Mouse (Mus musculus) MEL (cell line): Measurements from ENCODE around the gene Susd2. TPM values are rescaled to one million over a fixed set of nuclear protein-coding genes. Genes with fewer than 3 reads are reported as not detected.

Source experiments
- DNase-seq: peaks from one replicate; pipeline ENCODE4 v3.0.0; 2011; ENCODE audit warnings: low read depth, low spot score
- H3K27ac ChIP-seq: 2 replicates; pipeline ENCODE4 v1.5.1; 2012; ENCODE audit warnings: low read depth, mild to moderate bottlenecking, control low read depth, low read length, moderate library complexity; ENCODE audit not compliant: control insufficient read depth
- H3K27me3 ChIP-seq, 2 experiments: fragments of 150-350 bp in 1 of 2; sonication (generic) in 1 of 2; 2 replicates each; pipeline ENCODE4 v1.6.1; 2012; ENCODE audit warnings: low read length in 2 of 2, mild to moderate bottlenecking in 2 of 2, improper control_type of control experiment in 1 of 2, moderate library complexity in 1 of 2; ENCODE audit not compliant: insufficient read depth in 2 of 2, control insufficient read depth in 1 of 2
- H3K36me3 ChIP-seq, 2 experiments: 2 replicates each; pipeline ENCODE4 v1.6.1; 2012 to 2014; ENCODE audit warnings: low read length in 2 of 2, improper control_type of control experiment in 1 of 2, inconsistent platforms in 1 of 2, mild to moderate bottlenecking in 1 of 2; ENCODE audit not compliant: insufficient read depth in 2 of 2, control insufficient read depth in 1 of 2
- H3K4me1 ChIP-seq, 2 experiments: fragments of 150-350 bp in 1 of 2; sonication (generic) in 1 of 2; 2 replicates each; pipeline ENCODE4 v1.6.1; 2012; ENCODE audit warnings: low read length in 2 of 2, improper control_type of control experiment in 1 of 2, mild to moderate bottlenecking in 1 of 2; ENCODE audit not compliant: insufficient read depth in 2 of 2, control insufficient read depth in 1 of 2
- H3K4me3 ChIP-seq, 2 experiments: fragments of 150-350 bp in 1 of 2; sonication (generic) in 1 of 2; 2 replicates each; pipeline ENCODE4 v1.5.1; 2012; ENCODE audit warnings: low read depth in 2 of 2, low read length in 2 of 2, mild to moderate bottlenecking in 2 of 2, moderate library complexity in 2 of 2, control low read depth in 1 of 2, improper control_type of control experiment in 1 of 2; ENCODE audit not compliant: control insufficient read depth in 1 of 2, insufficient read depth in 1 of 2
- H3K79me2 ChIP-seq: 2 replicates; pipeline ENCODE4 v1.6.1; 2012; ENCODE audit warnings: mild to moderate bottlenecking, low read length, moderate library complexity; ENCODE audit not compliant: control insufficient read depth, poor library complexity, insufficient read depth
- H3K9ac ChIP-seq: 2 replicates; pipeline ENCODE4 v1.6.1; 2012; ENCODE audit warnings: low read depth, mild to moderate bottlenecking, control low read depth, low read length, moderate library complexity; ENCODE audit not compliant: control insufficient read depth, poor library complexity, severe bottlenecking
- H3K9me3 ChIP-seq: fragments of 150-350 bp; sonication (generic); replicated peaks from 2 replicates; pipeline ENCODE4 v1.6.1; 2012; ENCODE audit warnings: mild to moderate bottlenecking, low read length, improper control_type of control experiment, moderate library complexity; ENCODE audit not compliant: insufficient read depth
- CHD1 ChIP-seq: IDR thresholded peaks from 2 replicates; pipeline ENCODE4 v1.6.1; 2012; ENCODE audit warnings: low read depth, mild to moderate bottlenecking, inconsistent platforms, low read length, improper control_type of control experiment
- CTCF ChIP-seq, 3 experiments: IDR thresholded peaks in 2 of 3; conservative IDR thresholded peaks in 1 of 3; 2 replicates each; pipeline ENCODE4 v1.5.1; 2011 to 2012; ENCODE audit warnings: low read length in 3 of 3, low read depth in 2 of 3, mild to moderate bottlenecking in 2 of 3, improper control_type of control experiment in 1 of 3, inconsistent platforms in 1 of 3, mixed read lengths in 1 of 3, moderate library complexity in 1 of 3; ENCODE audit not compliant: control insufficient read depth in 1 of 3, insufficient read depth in 1 of 3, poor library complexity in 1 of 3, severe bottlenecking in 1 of 3
- ELF1 ChIP-seq: IDR thresholded peaks from 2 replicates; pipeline ENCODE4 v1.6.1; 2014; ENCODE audit warnings: low read depth, mild to moderate bottlenecking, inconsistent platforms, low read length, improper control_type of control experiment, moderate library complexity
- EP300 ChIP-seq, 2 experiments: IDR thresholded peaks; 2 replicates each; pipeline ENCODE4 v1.6.1; 2011; ENCODE audit warnings: improper control_type of control experiment in 2 of 2, low read length in 2 of 2, low read depth in 1 of 2, mild to moderate bottlenecking in 1 of 2
- ETS1 ChIP-seq: IDR thresholded peaks from 2 replicates; pipeline ENCODE4 v1.6.1; 2012; ENCODE audit warnings: low read depth, mild to moderate bottlenecking, inconsistent platforms, low read length, improper control_type of control experiment, moderate library complexity
- GABPA ChIP-seq: IDR thresholded peaks from 2 replicates; pipeline ENCODE4 v1.6.1; 2012; ENCODE audit warnings: low read depth, mild to moderate bottlenecking, inconsistent platforms, low read length, improper control_type of control experiment, moderate library complexity
- GATA1 ChIP-seq: IDR thresholded peaks from 2 replicates; pipeline ENCODE4 v1.6.1; 2011; ENCODE audit warnings: low read depth, low read length, improper control_type of control experiment
- KAT2A ChIP-seq: conservative IDR thresholded peaks from 2 replicates; pipeline ENCODE4 v1.6.1; 2012; ENCODE audit warnings: low read depth, low read length, improper control_type of control experiment, inconsistent platforms
- MAFK ChIP-seq: IDR thresholded peaks from 2 replicates; pipeline ENCODE4 v1.6.1; 2011; ENCODE audit warnings: low read depth, mild to moderate bottlenecking, low read length, improper control_type of control experiment, borderline replicate concordance
- MAX ChIP-seq: IDR thresholded peaks from 2 replicates; pipeline ENCODE4 v1.6.1; 2011; ENCODE audit warnings: low read length, improper control_type of control experiment
- MEF2A ChIP-seq: IDR thresholded peaks from 2 replicates; pipeline ENCODE4 v1.6.1; 2014; ENCODE audit warnings: low read depth, mild to moderate bottlenecking, inconsistent platforms, low read length, improper control_type of control experiment; ENCODE audit not compliant: poor library complexity, insufficient replicate concordance, severe bottlenecking; ENCODE audit errors: extremely low read depth
- MYB ChIP-seq: IDR thresholded peaks from 2 replicates; pipeline ENCODE4 v1.6.1; 2011; ENCODE audit warnings: mild to moderate bottlenecking, low read depth, low read length, improper control_type of control experiment
- MYC ChIP-seq: IDR thresholded peaks from 2 replicates; pipeline ENCODE4 v1.6.1; 2011; ENCODE audit warnings: low read depth, mild to moderate bottlenecking, low read length, improper control_type of control experiment, moderate library complexity
- NELFE ChIP-seq: IDR thresholded peaks from 2 replicates; pipeline ENCODE4 v1.6.1; 2011; ENCODE audit warnings: low read depth, low read length, improper control_type of control experiment
- NRF1 ChIP-seq: IDR thresholded peaks from 2 replicates; pipeline ENCODE4 v1.6.1; 2014; ENCODE audit warnings: low read depth, mild to moderate bottlenecking, inconsistent platforms, low read length, improper control_type of control experiment, moderate library complexity; ENCODE audit not compliant: poor library complexity, insufficient read depth, severe bottlenecking
- POLR2A ChIP-seq, 2 experiments: IDR thresholded peaks; 2 replicates each; pipeline ENCODE4 v1.6.1; 2011 to 2012; ENCODE audit warnings: low read length in 2 of 2, mild to moderate bottlenecking in 2 of 2, control low read depth in 1 of 2, improper control_type of control experiment in 1 of 2, low read depth in 1 of 2, moderate library complexity in 1 of 2; ENCODE audit not compliant: control insufficient read depth in 1 of 2, insufficient read depth in 1 of 2, poor library complexity in 1 of 2
- POLR2AphosphoS2 ChIP-seq: IDR thresholded peaks from 2 replicates; pipeline ENCODE4 v1.6.1; 2011; ENCODE audit warnings: low read length, improper control_type of control experiment
- POLR2AphosphoS5 ChIP-seq: IDR thresholded peaks from 2 replicates; pipeline ENCODE4 v1.6.1; 2012; ENCODE audit warnings: low read depth, borderline replicate concordance, mild to moderate bottlenecking, inconsistent platforms, low read length, moderate library complexity, mixed read lengths
- SIN3A ChIP-seq: IDR thresholded peaks from 2 replicates; pipeline ENCODE4 v1.6.1; 2012; ENCODE audit warnings: low read length, improper control_type of control experiment, inconsistent platforms
- SMC3 ChIP-seq: IDR thresholded peaks from 2 replicates; pipeline ENCODE4 v1.6.1; 2011; ENCODE audit warnings: low read depth, low read length, improper control_type of control experiment
- ZC3H11A ChIP-seq: IDR thresholded peaks from 2 replicates; pipeline ENCODE4 v1.6.1; 2012; ENCODE audit warnings: low read depth, mild to moderate bottlenecking, inconsistent platforms, low read length, improper control_type of control experiment
- polyA plus RNA-seq, 2 experiments: library from polyadenylated mRNA; stranded (reverse) in 1 of 2; unstranded in 1 of 2; fragments of >175 nt in 1 of 2; fragments of >200 nt in 1 of 2; gene quantifications; 2 replicates each; pipeline versions ENCODE4 v1.2.1 to v1.2.4; 2012; ENCODE audit warnings: low replicate concordance in 2 of 2, low read depth in 1 of 2; ENCODE audit not compliant: insufficient read length in 2 of 2, insufficient read depth in 1 of 2, missing spikeins in 1 of 2
- total RNA-seq: library from RNA; depleted of rRNA; stranded (reverse); fragments of 300-350 nt; gene quantifications from 2 replicates; pipeline ENCODE4 v1.2.3, GENCODE M21; 2012

The Susd2 gene
- total and polyA plus RNA-seq, 3 experiments: 0.12 to 0.15 TPM; not detected in 1

DNA sequence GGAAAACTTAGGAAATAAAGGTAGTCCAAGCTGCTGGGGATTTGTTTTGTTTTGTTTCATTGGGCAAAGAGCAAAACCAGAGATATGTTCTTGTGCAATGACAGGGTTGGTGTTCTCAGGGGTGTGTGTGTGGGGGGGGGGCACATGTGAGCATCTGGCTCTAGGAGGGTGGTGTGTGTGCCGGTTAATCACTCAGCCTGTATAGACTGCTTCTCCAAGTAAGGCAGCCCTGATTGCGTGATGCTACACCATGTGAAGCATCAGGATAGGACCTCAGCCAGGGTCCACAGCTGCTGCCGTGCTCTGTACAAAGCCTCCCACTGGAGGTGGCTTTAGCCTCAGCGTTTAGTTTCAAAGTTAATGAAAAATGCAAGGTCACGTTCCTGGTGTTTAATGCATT, 10.8 kb downstream of the Susd2 start:
- no peak for TF ChIP-seq EP300 (IDR thresholded peaks at IDR 0.05; ENCODE audit: low read depth in 1 of 2, low read length in 2 of 2)
- TF ChIP-seq NRF1: no peak
- TF ChIP-seq GATA1: no peak
- no peak for TF ChIP-seq KAT2A
- TF ChIP-seq MEF2A: no peak
- no peak for TF ChIP-seq MAFK
- no peak for TF ChIP-seq ZC3H11A
- TF ChIP-seq SIN3A: no peak
- no peak for TF ChIP-seq MYB
- no peak for TF ChIP-seq POLR2A (IDR thresholded peaks at IDR 0.05; ENCODE audit: control insufficient read depth in 1 of 2, insufficient read depth in 1 of 2, low read depth in 1 of 2, low read length in 2 of 2, poor library complexity in 1 of 2)
- TF ChIP-seq POLR2AphosphoS5: no peak
- TF ChIP-seq ELF1: no peak
- no peak for TF ChIP-seq POLR2AphosphoS2
- TF ChIP-seq CTCF (IDR thresholded peaks at IDR 0.05 in 2 of 3, conservative IDR thresholded peaks at IDR 0.05 in 1 of 3; ENCODE audit: control insufficient read depth in 1 of 3, insufficient read depth in 1 of 3, low read depth in 2 of 3, low read length in 3 of 3, poor library complexity in 1 of 3, severe bottlenecking in 1 of 3): no peak
- no peak for TF ChIP-seq ETS1
- no peak for TF ChIP-seq MYC
- no peak for TF ChIP-seq SMC3
- no peak for TF ChIP-seq MAX
- no peak for TF ChIP-seq NELFE
- Histone ChIP-seq H3K4me3 (no peak overlapping the region), H3K9ac (no peak overlapping the region), H3K27ac (no peak overlapping the region), H3K4me1 (no peaks in the 10 kb centered on the region), H3K36me3 (no peaks in the 10 kb centered on the region), H3K9me3 (no peaks in the 10 kb centered on the region), H3K79me2 (no peaks in the 10 kb centered on the region), H3K27me3 (no peaks in the 10 kb centered on the region; a peak in 2 of 4 replicates)
- DNase-seq: no peak

DNA sequence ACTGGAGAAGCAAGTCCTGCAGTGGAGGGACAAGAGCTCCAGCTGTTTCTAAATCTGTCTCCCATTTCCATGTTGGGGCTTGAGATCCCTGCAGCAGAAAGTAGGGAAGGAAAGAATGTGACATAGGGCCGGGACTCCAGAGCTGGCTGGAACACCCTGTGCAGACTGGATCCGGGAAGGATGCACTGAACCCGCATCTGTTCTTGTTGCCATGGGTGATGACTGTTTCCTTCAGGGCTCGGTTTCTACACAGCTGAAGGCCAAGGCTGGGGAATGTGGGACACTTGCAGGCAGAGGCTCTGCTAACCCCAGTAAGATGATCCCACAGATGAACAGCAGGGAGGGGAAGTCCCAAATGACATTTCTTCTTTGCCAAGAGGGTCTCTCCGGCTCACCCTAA, 11.2 kb downstream of the Susd2 start:
- Histone ChIP-seq H3K9me3 (no peaks in the 10 kb centered on the region), H3K4me1 (no peaks in the 10 kb centered on the region), H3K36me3 (no peaks in the 10 kb centered on the region), H3K79me2 (no peaks in the 10 kb centered on the region), H3K9ac (no peak overlapping the region), H3K27ac (no peak overlapping the region), H3K27me3 (no peaks in the 10 kb centered on the region; a peak in 2 of 4 replicates), H3K4me3 (no peak overlapping the region)
- no peak for DNase-seq
- TF ChIP-seq POLR2AphosphoS2: no peak
- TF ChIP-seq CHD1: no peak
- TF ChIP-seq GABPA: no peak
